Mouse (Mus musculus) myocyte (in vitro differentiated cells): ENCODE results near the gene Eno1.

Experiments
- CEBPB ChIP-seq: IDR thresholded peaks from 2 replicates; pipeline ENCODE4 v1.6.1; 2011; ENCODE audit warnings: mild to moderate bottlenecking, moderate library complexity; ENCODE audit not compliant: poor library complexity, insufficient read depth, severe bottlenecking
- E2F4 ChIP-seq: IDR thresholded peaks from one replicate; pipeline ENCODE4 v1.6.1; 2011; ENCODE audit warnings: mild to moderate bottlenecking, control low read depth, moderate library complexity; ENCODE audit not compliant: insufficient read depth
- MAX ChIP-seq: IDR thresholded peaks from one replicate; pipeline ENCODE4 v1.6.1; 2011; ENCODE audit warnings: low read depth, mild to moderate bottlenecking, control low read depth
- MYOD1 ChIP-seq, 3 experiments: IDR thresholded peaks; one replicate each; pipeline ENCODE4 v1.6.1; 2011; ENCODE audit warnings: control low read depth in 2 of 3, low read depth in 2 of 3, mild to moderate bottlenecking in 2 of 3, moderate library complexity in 1 of 3; ENCODE audit not compliant: insufficient read length in 2 of 3, control insufficient read depth in 1 of 3
- MYOG ChIP-seq, 3 experiments: IDR thresholded peaks; one replicate each; pipeline ENCODE4 v1.6.1; 2011; ENCODE audit warnings: control low read depth in 2 of 3, low read depth in 2 of 3, mild to moderate bottlenecking in 2 of 3; ENCODE audit not compliant: insufficient read length in 2 of 3, control insufficient read depth in 1 of 3, insufficient read depth in 1 of 3
- POLR2A ChIP-seq: IDR thresholded peaks from one replicate; pipeline ENCODE4 v1.6.1; 2011; ENCODE audit warnings: low read depth, mild to moderate bottlenecking, control low read depth, moderate library complexity; ENCODE audit not compliant: insufficient read length
- POLR2AphosphoS2 ChIP-seq: IDR thresholded peaks from one replicate; pipeline ENCODE4 v1.6.1; 2011; ENCODE audit warnings: low read depth, control low read depth; ENCODE audit not compliant: insufficient read length
- REST ChIP-seq: IDR thresholded peaks from one replicate; pipeline ENCODE4 v1.6.1; 2011; ENCODE audit warnings: mild to moderate bottlenecking, control low read depth, moderate library complexity; ENCODE audit not compliant: insufficient read depth, insufficient read length
- SRF ChIP-seq: IDR thresholded peaks from one replicate; pipeline ENCODE4 v1.6.1; 2011; ENCODE audit warnings: low read depth; ENCODE audit not compliant: control insufficient read depth, insufficient read length
- TCF12 ChIP-seq: IDR thresholded peaks from one replicate; pipeline ENCODE4 v1.6.1; 2011; ENCODE audit warnings: mild to moderate bottlenecking, control low read depth; ENCODE audit not compliant: poor library complexity, insufficient read depth, severe bottlenecking
- TCF3 ChIP-seq: IDR thresholded peaks from one replicate; pipeline ENCODE4 v1.6.1; 2011; ENCODE audit warnings: low read depth, control low read depth; ENCODE audit not compliant: insufficient read length
- USF1 ChIP-seq: IDR thresholded peaks from one replicate; pipeline ENCODE4 v1.6.1; 2011; ENCODE audit warnings: low read depth, mild to moderate bottlenecking, control low read depth, moderate library complexity

DNA sequence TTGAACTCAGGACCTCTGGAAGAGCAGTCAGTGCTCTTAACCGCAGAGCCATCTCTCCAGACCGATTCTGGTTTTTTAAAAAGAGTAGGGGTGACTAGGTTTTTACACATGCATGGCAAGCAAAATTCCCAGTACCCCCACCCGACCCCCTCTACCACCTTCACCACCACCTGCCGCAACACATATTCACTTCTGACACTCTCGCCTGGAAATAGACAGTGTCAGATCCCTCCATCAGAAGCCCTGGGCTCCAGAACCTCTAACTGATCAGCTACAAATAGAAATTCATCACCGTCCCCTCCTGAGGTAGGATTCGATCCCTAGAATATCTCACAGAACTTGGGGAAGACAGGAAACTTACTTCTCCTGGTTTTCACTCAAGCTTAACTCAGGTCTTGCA, 23.1 kb downstream of the Eno1 start:
- TF ChIP-seq POLR2A (no peak), MYOD1 (IDR thresholded peaks at IDR 0.05; ENCODE audit: control insufficient read depth in 1 of 3, insufficient read length in 2 of 3, low read depth in 2 of 3) (no peak), TCF12 (no peak), REST (no peak), MAX (no peak), CEBPB (no peak), MYOG (IDR thresholded peaks at IDR 0.05; ENCODE audit: control insufficient read depth in 1 of 3, insufficient read depth in 1 of 3, insufficient read length in 2 of 3, low read depth in 2 of 3) (no peak), E2F4 (no peak), TCF3 (no peak), POLR2AphosphoS2 (no peak), USF1 (no peak), SRF (no peak)
